Mouse (Mus musculus) midbrain, postnatal 0 days (tissue): ENCODE data around the gene Slc28a2. TPM values are rescaled to one million over a fixed set of nuclear protein-coding genes. Genes with fewer than 3 reads are reported as not detected.
"Not testable (repeated sequence)": the region's sequence is repeated elsewhere in the genome, so short reads cannot be mapped to it uniquely, and the experiment has no call there.

Experiments used
- ATAC-seq: fragments of 200-750 bp; cut with Nextera tagmentation; 2 replicates; pipeline ENCODE4 v1.8.0; 2017; ENCODE audit warnings: moderate number of reproducible peaks, mild to moderate bottlenecking, moderate TSS enrichment, moderate library complexity; ENCODE audit not compliant: low FRiP score
- DNase-seq: peaks from one replicate; pipeline ENCODE4 v3.0.0-alpha.2; 2015; ENCODE audit warnings: low spot score
- H3K27ac ChIP-seq: fragments of 300-500 bp; sonication (generic); 2 replicates; pipeline ENCODE4 v1.5.1; 2014; ENCODE audit warnings: low read depth, mild to moderate bottlenecking, low read length, mixed read lengths
- H3K27me3 ChIP-seq: fragments of 300-500 bp; sonication (generic); 2 replicates; pipeline ENCODE4 v1.6.1; 2014; ENCODE audit warnings: low read length, control low read depth, mixed read lengths; ENCODE audit not compliant: insufficient read depth
- H3K36me3 ChIP-seq: fragments of 300-500 bp; sonication (generic); 2 replicates; pipeline ENCODE4 v1.6.1; 2014; ENCODE audit warnings: low read length, control low read depth, mixed read lengths; ENCODE audit not compliant: insufficient read depth
- H3K4me1 ChIP-seq: fragments of 300-500 bp; sonication (generic); 2 replicates; pipeline ENCODE4 v1.6.1; 2014; ENCODE audit warnings: mild to moderate bottlenecking, control low read depth, antibody characterized with exemption, low read length, mixed read lengths; ENCODE audit not compliant: insufficient read depth
- H3K4me2 ChIP-seq: fragments of 300-500 bp; sonication (generic); 2 replicates; pipeline ENCODE4 v1.6.1; 2014; ENCODE audit warnings: low read depth, mild to moderate bottlenecking, low read length, mixed read lengths; ENCODE audit not compliant: poor library complexity, severe bottlenecking
- H3K4me3 ChIP-seq: fragments of 300-500 bp; sonication (generic); 2 replicates; pipeline ENCODE4 v1.5.1; 2014; ENCODE audit warnings: low read depth, mild to moderate bottlenecking, low read length, moderate library complexity
- H3K9ac ChIP-seq: fragments of 300-500 bp; sonication (generic); replicated peaks from 2 replicates; pipeline ENCODE4 v1.6.1; 2014; ENCODE audit warnings: mild to moderate bottlenecking, low read length, moderate library complexity, mixed read lengths; ENCODE audit not compliant: poor library complexity, severe bottlenecking
- H3K9me3 ChIP-seq: fragments of 300-500 bp; sonication (generic); 2 replicates; pipeline ENCODE4 v1.6.1; 2016; ENCODE audit warnings: low read length, control low read depth
- CTCF ChIP-seq: IDR thresholded peaks from 2 replicates; pipeline ENCODE4 v1.5.1; 2016; ENCODE audit warnings: antibody characterized with exemption, mild to moderate bottlenecking
- WGBS: fragments of 180-500 bp; shearing (Covaris S2); extraction: QIAGEN DNeasy Blood & Tissue Kit; methylation state at CpG from one replicate; pipeline ENCODE4 v1.1.7; 2014; 5-methylcytosine and 5-hydroxymethylcytosine counted together
- polyA plus RNA-seq: library from polyadenylated mRNA; unstranded; fragments of >200 nt; fragmentation: Nextera tagmentation; extraction: Ambion mirVana; gene quantifications from 2 replicates; pipeline ENCODE4 v1.2.1, GENCODE M21; 2015
- total RNA-seq: library from RNA; depleted of rRNA; stranded (reverse); fragments of >200 nt; gene quantifications from 2 replicates; pipeline ENCODE4 v1.2.3, GENCODE M21; 2014; rRNA removed

The Slc28a2 gene
- total and polyA plus RNA-seq, 2 experiments from 2014 or later: 0.10 TPM; not detected in 1

DNA sequence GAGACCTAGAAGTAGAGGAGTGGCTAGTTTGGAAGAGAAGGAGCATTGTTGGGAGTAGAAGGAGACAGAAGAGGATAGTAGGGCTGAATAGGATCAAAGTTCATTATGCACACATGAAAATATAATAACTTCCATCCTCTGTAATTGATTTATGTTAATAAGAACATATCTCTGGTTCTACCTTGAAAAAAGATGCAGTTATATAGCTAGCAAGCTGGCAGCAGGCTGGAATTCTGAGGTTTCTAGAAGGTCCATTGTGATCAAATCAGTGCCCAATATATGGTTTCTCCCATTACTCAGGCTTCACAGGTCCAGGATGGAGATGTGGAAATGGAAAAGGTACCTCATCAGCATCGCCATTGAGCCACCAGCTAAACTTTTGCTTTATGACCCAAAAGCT is 58.4 kb downstream of the Slc28a2 start, which contains the start of gene Gm14085:
Gm14085 (plus strand) TSS at position 301 of the 400 bp plus-strand sequence.
- H3K4me3 ChIP-seq: no peak within 1 kb of the TSS
- no peaks in the 10 kb centered on the region for H3K9me3 ChIP-seq
- H3K27ac ChIP-seq: no peak within 1 kb of the TSS
- TF ChIP-seq CTCF: no peak
- ATAC-seq (no peak), DNase-seq (no peak)
- no peaks in the 10 kb centered on the region for H3K4me1 ChIP-seq
- H3K9ac ChIP-seq: no peak within 1 kb of the TSS
- H3K4me2 ChIP-seq: no peak within 1 kb of the TSS
- H3K27me3 ChIP-seq: no peaks in the 10 kb centered on the region
- no peaks in the 10 kb centered on the region for H3K36me3 ChIP-seq
- WGBS: 90% methylated on average over 1 of the region's 1 CpGs

- not testable (repeated sequence) for H3K9ac ChIP-seq, ATAC-seq, DNase-seq, H3K27ac ChIP-seq, H3K36me3 ChIP-seq, H3K27me3 ChIP-seq, H3K9me3 ChIP-seq, H3K4me1 ChIP-seq, H3K4me2 ChIP-seq, H3K4me3 ChIP-seq
- WGBS: 54% methylated on average over 2 of the region's 3 CpGs
These were observed 59.4 kb downstream of the Slc28a2 start for GRCm38 (mm10) chr2:122485654-122486053.

- not testable (repeated sequence) for H3K4me1 ChIP-seq, ATAC-seq
These were observed 59.8 kb downstream of the Slc28a2 start for GRCm38 (mm10) chr2:122486122-122486521.

GRCm38 (mm10) chr2:122486674-122487073 is 60.4 kb downstream of the Slc28a2 start:
- Histone ChIP-seq H3K4me3 (no peak overlapping the region), H3K27ac (no peak overlapping the region), H3K27me3 (no peaks in the 10 kb centered on the region), H3K4me1 (no peaks in the 10 kb centered on the region), H3K9me3 (no peaks in the 10 kb centered on the region), H3K9ac (no peak overlapping the region), H3K36me3 (no peaks in the 10 kb centered on the region), H3K4me2 (no peak overlapping the region)
- no peak for DNase-seq
- 87% methylated on average over 2 of the region's 2 CpGs for WGBS
- TF ChIP-seq CTCF: no peak
- ATAC-seq: no peak

More at GRCm38 (mm10) chr2:122486122-122486521, 59.8 kb downstream of the Slc28a2 start:
- not testable (repeated sequence) for H3K4me3 ChIP-seq, H3K27ac ChIP-seq, H3K4me2 ChIP-seq, H3K36me3 ChIP-seq, DNase-seq, H3K9me3 ChIP-seq, H3K27me3 ChIP-seq, H3K9ac ChIP-seq

Other genes starting within 250 kb of the Slc28a2 start
- 0.16 TPM in 1 of 2 replicates, not detected in the other for gene Patl2, start 240.3 kb upstream of the Slc28a2 start, total RNA-seq
- gene Patl2, start 240.3 kb upstream of the Slc28a2 start, polyA plus RNA-seq: 0.06 TPM in 1 of 2 replicates, not detected in the other
- gene Terb2, start 240.2 kb upstream of the Slc28a2 start, total RNA-seq: not detected in 2 replicates
- not detected in 2 replicates for gene Terb2, start 240.2 kb upstream of the Slc28a2 start, polyA plus RNA-seq
- gene Sord, start 191.7 kb upstream of the Slc28a2 start, total RNA-seq: 32.5 and 33.8 TPM in 2 replicates
- gene Sord, start 191.7 kb upstream of the Slc28a2 start, polyA plus RNA-seq: 29.4 and 31.1 TPM in 2 replicates
- gene Duox2, start 128.0 kb upstream of the Slc28a2 start, total RNA-seq: 0.05 and 0.14 TPM in 2 replicates
- gene Duox2, start 128.0 kb upstream of the Slc28a2 start, polyA plus RNA-seq: 0.09 and 0.17 TPM in 2 replicates
- 0.49 and 0.61 TPM in 2 replicates for gene Duoxa2, start 127.6 kb upstream of the Slc28a2 start, total RNA-seq
- 0.43 and 0.82 TPM in 2 replicates for gene Duoxa2, start 127.6 kb upstream of the Slc28a2 start, polyA plus RNA-seq
- gene Duoxa1, start 112.7 kb upstream of the Slc28a2 start, total RNA-seq: not detected in 2 replicates
- gene Duoxa1, start 112.7 kb upstream of the Slc28a2 start, polyA plus RNA-seq: 0.41 and 0.44 TPM in 2 replicates
- gene Duox1, start 110.8 kb upstream of the Slc28a2 start, total RNA-seq: 0.24 and 0.33 TPM in 2 replicates
- 0.11 and 0.16 TPM in 2 replicates for gene Duox1, start 110.8 kb upstream of the Slc28a2 start, polyA plus RNA-seq
- gene Shf, start 57.3 kb upstream of the Slc28a2 start, total RNA-seq: 95.6 and 138 TPM in 2 replicates
- gene Shf, start 57.3 kb upstream of the Slc28a2 start, polyA plus RNA-seq: 9.2 and 11.6 TPM in 2 replicates
- 0.05 TPM in 2 replicates for gene Gm14085, start 58.5 kb downstream of the Slc28a2 start, total RNA-seq
- not detected in 2 replicates for gene Gm14085, start 58.5 kb downstream of the Slc28a2 start, polyA plus RNA-seq
- gene Gatm, start 184.8 kb downstream of the Slc28a2 start, total RNA-seq: 44.9 and 55.5 TPM in 2 replicates
- gene Gatm, start 184.8 kb downstream of the Slc28a2 start, polyA plus RNA-seq: 68.4 and 72.1 TPM in 2 replicates
- 1.0 TPM in 1 of 2 replicates, not detected in the other for gene AA467197, start 210.5 kb downstream of the Slc28a2 start, total RNA-seq
- 0.47 and 1.0 TPM in 2 replicates for gene AA467197, start 210.5 kb downstream of the Slc28a2 start, polyA plus RNA-seq